Mouse (Mus musculus): ENCODE measurements around the gene Dpp7. TPM values are rescaled to one million over a fixed set of nuclear protein-coding genes. Genes with fewer than 3 reads are reported as not detected.
A peak's percentile ranks its signal among the peaks of the same experiment; 100 is the strongest.

The Dpp7 gene
- polyA plus RNA-seq, 1 experiment from 2014 or later = 15.9 TPM

DNA sequence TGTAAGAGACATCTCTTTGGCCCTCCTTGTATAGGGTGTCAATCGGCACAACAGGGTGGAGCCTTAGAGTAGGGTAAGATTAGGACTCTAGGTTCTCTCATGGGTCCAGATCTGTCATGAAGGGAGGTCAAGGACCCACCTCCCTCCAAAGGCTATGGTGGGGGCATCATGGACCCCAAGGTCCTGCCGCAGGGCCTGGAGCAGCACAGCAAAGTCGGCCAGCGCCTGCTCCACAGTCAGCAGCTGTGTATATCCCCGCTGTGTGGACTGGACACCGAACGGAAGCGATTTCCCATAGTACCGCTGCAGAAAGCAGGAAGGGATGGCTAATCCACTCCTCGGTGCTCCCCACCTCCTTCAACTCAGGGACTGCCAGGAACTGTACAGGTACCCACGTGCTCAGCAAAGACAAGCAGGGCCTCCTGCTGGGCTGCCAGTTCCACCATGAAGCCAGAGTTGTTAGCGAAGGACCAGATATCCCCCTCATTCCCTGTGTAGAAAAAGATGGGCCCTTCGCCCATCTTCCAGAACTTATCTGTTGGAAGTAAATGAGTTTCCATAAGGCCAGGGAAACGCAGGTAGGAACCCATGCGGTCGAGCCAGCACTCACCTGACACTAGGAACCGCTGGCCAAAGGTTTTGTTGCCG, 616 bp downstream of the Dpp7 start:
- Histone ChIP-seq H3K9ac (ENCODE audit: low read length) (peak overlapping the region; percentile 59), H3K27me3 (ENCODE audit: control insufficient read depth, insufficient read depth, low read length) (no peaks in the 10 kb centered on the region), H3K9me3 (ENCODE audit: control insufficient read depth, low read length) (no peaks in the 10 kb centered on the region), H3K4me2 (peak overlapping the region; percentile 73), H3K27ac (ENCODE audit: low read depth, low read length) (no peak overlapping the region), H3K36me3 (ENCODE audit: control insufficient read depth, insufficient read depth, low read length) (peaks cover 6% of the 10 kb centered on the region; the same call in 1 of the 2 replicates), H3K4me1 (ENCODE audit: control insufficient read depth, insufficient read depth, low read length) (peaks cover 10% of the 10 kb centered on the region), H3K4me3 (ENCODE audit: low read depth, low read length) (peak overlapping the region; percentile 47)
- WGBS = 40% methylated on average over 18 of the region's 18 CpGs
- DNase-seq (ENCODE audit: low spot score, missing footprints) (peak; percentile 83), ATAC-seq (ENCODE audit: low FRiP score) (0 out of 2 replicates have a peak, but pooled peaks have one; percentile 11)

DNA sequence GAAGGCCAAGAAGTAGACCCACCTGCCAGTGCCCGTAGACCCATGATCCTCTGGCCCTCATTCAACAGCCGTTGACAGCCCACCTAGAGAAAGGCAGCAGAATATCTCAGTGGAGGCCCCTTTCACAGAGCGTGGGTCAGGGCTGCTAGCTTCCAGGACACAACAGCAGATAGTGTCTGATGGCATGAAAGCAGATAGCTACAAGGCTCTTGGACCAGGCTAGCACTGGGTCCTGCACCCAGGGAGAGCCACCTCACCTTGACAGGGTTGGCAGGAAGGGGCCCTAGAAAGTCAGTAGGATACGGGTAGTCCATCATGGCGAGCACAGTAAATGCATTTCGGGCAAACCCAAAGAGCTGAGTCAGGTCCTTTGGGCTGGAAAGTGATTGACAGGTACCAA, 1.9 kb downstream of the Dpp7 start:
- no peaks in the 10 kb centered on the region for H3K9me3 ChIP-seq (ENCODE audit: control insufficient read depth, low read length)
- peaks cover 16% of the 10 kb centered on the region for H3K36me3 ChIP-seq (ENCODE audit: control insufficient read depth, insufficient read depth, low read length)
- no peaks in the 10 kb centered on the region for H3K27me3 ChIP-seq (ENCODE audit: control insufficient read depth, insufficient read depth, low read length)
- H3K9ac ChIP-seq (ENCODE audit: low read length) = no peak overlapping the region
- peaks cover 10% of the 10 kb centered on the region for H3K4me1 ChIP-seq (ENCODE audit: control insufficient read depth, insufficient read depth, low read length)
- 85% methylated on average over 6 of the region's 6 CpGs for WGBS
- DNase-seq (ENCODE audit: low spot score, missing footprints) (no peak), ATAC-seq (ENCODE audit: low FRiP score) (no peak)
- no peak overlapping the region for H3K27ac ChIP-seq (ENCODE audit: low read depth, low read length)
- no peak overlapping the region for H3K4me2 ChIP-seq
- no peak overlapping the region for H3K4me3 ChIP-seq (ENCODE audit: low read depth, low read length)

DNA sequence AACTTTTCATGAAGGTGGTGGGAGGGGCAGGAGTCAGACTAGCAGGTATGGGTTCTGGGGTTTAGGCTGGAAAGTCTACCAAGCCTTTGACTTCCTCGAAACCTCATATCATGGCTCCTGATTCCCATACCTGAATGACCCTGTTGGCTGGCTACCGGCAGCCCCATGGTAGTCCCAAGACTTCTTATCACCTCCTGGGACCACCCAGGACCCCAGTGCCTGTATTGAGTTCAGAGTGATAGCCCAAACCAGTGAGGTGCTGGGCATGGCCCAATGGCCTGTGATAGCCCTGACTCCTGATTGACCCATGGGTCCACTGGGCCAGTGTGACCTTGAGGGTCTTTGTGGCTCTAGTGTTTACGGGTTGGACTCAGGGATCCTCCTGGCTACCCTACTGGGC, 5.5 kb downstream of the Dpp7 start:
- peaks cover 38% of the 10 kb centered on the region for H3K36me3 ChIP-seq (ENCODE audit: control insufficient read depth, insufficient read depth, low read length)
- H3K9me3 ChIP-seq (ENCODE audit: control insufficient read depth, low read length) = no peaks in the 10 kb centered on the region
- 94% methylated on average over 3 of the region's 3 CpGs for WGBS
- no peak for DNase-seq (ENCODE audit: low spot score, missing footprints)
- no peaks in the 10 kb centered on the region for H3K27me3 ChIP-seq (ENCODE audit: control insufficient read depth, insufficient read depth, low read length)
- H3K9ac ChIP-seq (ENCODE audit: low read length) = no peak overlapping the region
- H3K4me1 ChIP-seq (ENCODE audit: control insufficient read depth, insufficient read depth, low read length) = peaks cover 4% of the 10 kb centered on the region; the same call in 1 of the 2 replicates
- no peak for ATAC-seq (ENCODE audit: low FRiP score)
- H3K4me2 ChIP-seq = no peak overlapping the region
- no peak overlapping the region for H3K4me3 ChIP-seq (ENCODE audit: low read depth, low read length)
- no peak overlapping the region for H3K27ac ChIP-seq (ENCODE audit: low read depth, low read length)

DNA sequence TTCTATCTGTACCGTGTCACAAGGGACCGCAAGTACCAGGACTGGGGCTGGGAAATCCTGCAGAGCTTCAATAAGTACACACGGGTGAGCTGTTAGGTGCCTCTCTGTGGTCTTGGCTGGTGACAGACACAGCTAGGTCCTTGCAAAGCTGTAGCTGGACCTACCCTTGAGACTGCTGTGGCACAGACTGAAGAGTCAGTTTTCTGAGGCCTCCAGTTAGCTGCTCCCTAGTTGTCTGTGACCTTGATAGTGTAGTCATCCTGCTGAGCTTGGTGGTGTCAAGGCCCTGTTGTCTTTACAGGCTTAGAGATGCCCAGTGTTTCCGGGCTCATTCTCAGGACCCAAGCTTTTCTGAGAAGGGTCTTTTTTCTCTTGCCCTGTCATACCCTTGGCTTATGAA, 6.7 kb downstream of the Dpp7 start:
- H3K27ac ChIP-seq (ENCODE audit: low read depth, low read length) = no peak overlapping the region
- peaks cover 44% of the 10 kb centered on the region for H3K36me3 ChIP-seq (ENCODE audit: control insufficient read depth, insufficient read depth, low read length)
- H3K27me3 ChIP-seq (ENCODE audit: control insufficient read depth, insufficient read depth, low read length) = no peaks in the 10 kb centered on the region
- no peak for ATAC-seq (ENCODE audit: low FRiP score)
- no peak overlapping the region for H3K9ac ChIP-seq (ENCODE audit: low read length)
- H3K4me1 ChIP-seq (ENCODE audit: control insufficient read depth, insufficient read depth, low read length) = no peaks in the 10 kb centered on the region
- H3K9me3 ChIP-seq (ENCODE audit: control insufficient read depth, low read length) = no peaks in the 10 kb centered on the region
- DNase-seq (ENCODE audit: low spot score, missing footprints) = no peak
- H3K4me2 ChIP-seq = no peak overlapping the region
- 94% methylated on average over 4 of the region's 4 CpGs for WGBS
- H3K4me3 ChIP-seq (ENCODE audit: low read depth, low read length) = no peak overlapping the region

DNA sequence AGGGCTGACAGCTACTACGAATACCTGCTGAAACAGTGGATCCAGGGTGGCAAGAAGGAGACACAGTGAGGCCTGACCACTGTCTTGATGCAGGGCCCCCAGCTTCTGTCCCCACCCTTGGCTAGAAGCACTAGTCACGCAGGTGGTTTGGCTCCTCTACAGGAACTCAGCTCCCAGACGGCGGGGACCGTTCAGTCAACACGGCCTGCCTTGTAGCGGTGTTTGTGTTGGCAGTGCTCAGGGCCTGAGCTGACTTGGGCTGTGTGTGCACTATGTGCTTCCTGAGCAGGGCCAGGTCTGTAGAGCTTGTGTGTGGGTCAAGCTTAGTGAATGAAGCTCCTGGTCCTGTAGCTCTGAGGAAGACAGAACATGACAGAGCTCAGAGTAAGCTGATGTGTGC, 8.0 kb downstream of the Dpp7 start:
- no peaks in the 10 kb centered on the region for H3K27me3 ChIP-seq (ENCODE audit: control insufficient read depth, insufficient read depth, low read length)
- H3K4me2 ChIP-seq = no peak overlapping the region
- no peaks in the 10 kb centered on the region for H3K9me3 ChIP-seq (ENCODE audit: control insufficient read depth, low read length)
- H3K9ac ChIP-seq (ENCODE audit: low read length) = no peak overlapping the region
- H3K4me1 ChIP-seq (ENCODE audit: control insufficient read depth, insufficient read depth, low read length) = no peaks in the 10 kb centered on the region
- 92% methylated on average over 7 of the region's 7 CpGs for WGBS
- peaks cover 46% of the 10 kb centered on the region for H3K36me3 ChIP-seq (ENCODE audit: control insufficient read depth, insufficient read depth, low read length)
- H3K27ac ChIP-seq (ENCODE audit: low read depth, low read length) = no peak overlapping the region
- ATAC-seq (ENCODE audit: low FRiP score) = no peak
- no peak for DNase-seq (ENCODE audit: low spot score, missing footprints)
- no peak overlapping the region for H3K4me3 ChIP-seq (ENCODE audit: low read depth, low read length)

DNA sequence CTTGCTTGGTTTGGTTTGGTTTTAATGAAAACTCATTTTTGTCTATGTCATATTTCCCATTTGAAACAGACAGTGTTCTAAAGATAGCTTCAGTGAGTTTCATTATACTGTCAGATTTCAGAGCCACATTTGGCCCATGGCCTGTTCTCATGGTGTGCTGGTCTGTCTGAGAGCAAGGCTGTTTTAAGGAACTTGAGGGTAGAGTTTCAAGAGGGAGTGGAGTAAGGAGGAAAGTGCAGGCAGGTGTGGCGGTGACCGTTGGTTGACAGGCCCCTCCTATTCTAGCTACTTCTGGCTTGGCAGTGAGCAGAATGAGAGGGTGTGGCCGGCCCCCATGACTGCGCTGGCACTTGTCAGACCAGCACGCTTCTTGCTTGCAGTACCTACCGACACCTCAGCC, 17.9 kb downstream of the Dpp7 start:
- 96% methylated on average over 6 of the region's 6 CpGs for WGBS
- no peaks in the 10 kb centered on the region for H3K27me3 ChIP-seq (ENCODE audit: control insufficient read depth, insufficient read depth, low read length)
- no peaks in the 10 kb centered on the region for H3K9me3 ChIP-seq (ENCODE audit: control insufficient read depth, low read length)
- no peak overlapping the region for H3K4me2 ChIP-seq
- no peak for ATAC-seq (ENCODE audit: low FRiP score)
- H3K4me1 ChIP-seq (ENCODE audit: control insufficient read depth, insufficient read depth, low read length) = peaks cover 4% of the 10 kb centered on the region
- H3K27ac ChIP-seq (ENCODE audit: low read depth, low read length) = no peak overlapping the region
- DNase-seq (ENCODE audit: low spot score, missing footprints) = no peak
- H3K36me3 ChIP-seq (ENCODE audit: control insufficient read depth, insufficient read depth, low read length) = peaks cover 35% of the 10 kb centered on the region
- no peak overlapping the region for H3K4me3 ChIP-seq (ENCODE audit: low read depth, low read length)
- no peak overlapping the region for H3K9ac ChIP-seq (ENCODE audit: low read length)

DNA sequence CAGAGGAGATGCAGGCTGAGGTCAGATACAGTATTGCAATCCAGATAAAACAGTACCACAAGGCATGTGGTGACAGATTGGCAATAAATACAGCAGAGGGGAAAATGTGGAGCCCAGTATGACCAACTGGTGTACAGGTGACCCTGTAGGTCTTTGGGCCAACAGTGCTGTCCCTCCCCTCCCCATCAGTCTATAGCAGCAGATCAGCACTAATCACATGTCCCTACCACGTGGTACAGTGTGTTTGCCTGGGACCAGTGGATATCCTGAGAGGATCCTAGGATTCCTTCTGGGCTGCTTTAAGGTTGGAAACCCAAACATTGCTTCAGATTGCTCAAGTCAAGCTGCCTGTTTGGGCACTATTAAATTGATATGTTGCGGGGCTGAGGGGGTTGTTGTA, 22.6 kb downstream of the Dpp7 start:
- peak overlapping the region; percentile 90 for H3K4me2 ChIP-seq
- H3K9ac ChIP-seq (ENCODE audit: low read length) = peak overlapping the region; percentile 87
- ATAC-seq (ENCODE audit: low FRiP score) (no peak), DNase-seq (ENCODE audit: low spot score, missing footprints) (no peak)
- peaks cover 7% of the 10 kb centered on the region for H3K4me1 ChIP-seq (ENCODE audit: control insufficient read depth, insufficient read depth, low read length)
- H3K9me3 ChIP-seq (ENCODE audit: control insufficient read depth, low read length) = no peaks in the 10 kb centered on the region
- H3K27me3 ChIP-seq (ENCODE audit: control insufficient read depth, insufficient read depth, low read length) = no peaks in the 10 kb centered on the region
- WGBS = 84% methylated on average over 2 of the region's 2 CpGs
- no peak overlapping the region for H3K27ac ChIP-seq (ENCODE audit: low read depth, low read length)
- peak overlapping the region; percentile 90 for H3K4me3 ChIP-seq (ENCODE audit: low read depth, low read length)
- H3K36me3 ChIP-seq (ENCODE audit: control insufficient read depth, insufficient read depth, low read length) = peaks cover 20% of the 10 kb centered on the region

DNA sequence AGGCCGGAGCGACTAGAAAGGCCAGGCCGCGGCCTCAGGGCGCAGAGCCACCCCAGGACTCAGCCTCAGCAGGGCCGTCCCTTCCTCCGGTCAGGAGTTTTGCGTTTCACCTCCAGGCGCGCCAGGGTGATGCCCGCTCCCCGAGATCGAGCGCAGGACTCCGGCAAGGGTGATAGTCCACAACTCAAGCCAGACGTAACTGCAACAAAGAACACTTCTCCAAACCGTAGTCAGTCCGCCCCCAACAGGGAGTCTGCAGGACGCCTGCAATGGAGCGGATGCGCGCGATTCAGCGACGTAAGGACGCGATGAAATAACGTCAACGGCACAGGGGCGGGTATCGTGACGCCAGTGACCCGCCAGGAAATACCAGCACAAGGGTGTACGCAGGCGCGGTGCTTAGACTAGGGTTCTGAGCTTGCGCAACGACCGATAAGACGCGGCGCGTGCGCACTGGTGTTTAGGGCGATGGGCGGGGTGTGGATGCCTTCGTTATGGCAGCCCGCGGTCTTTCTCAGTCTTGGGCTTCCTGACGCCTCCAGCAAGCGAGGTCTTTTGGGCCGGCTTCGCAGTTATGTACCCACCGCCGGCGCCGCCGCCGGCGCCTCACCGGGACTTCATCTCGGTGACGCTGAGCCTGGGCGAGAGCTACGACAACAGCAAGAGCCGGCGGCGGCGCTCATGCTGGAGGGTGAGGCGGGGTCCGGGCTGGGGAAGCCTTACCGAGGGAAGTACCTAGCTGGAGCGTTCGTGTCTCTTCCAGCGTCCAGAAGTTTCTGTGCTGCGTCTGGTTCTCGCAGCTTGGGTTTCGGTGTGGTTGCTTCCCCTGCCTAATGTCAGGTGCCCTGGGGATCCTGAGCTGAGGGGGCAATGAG, 23.6 kb downstream of the Dpp7 start, which contains the start of gene Man1b1:
Gene Man1b1 (plus strand): TSS at position 53 of the 875 bp plus-strand sequence.
- Histone ChIP-seq H3K27me3 (ENCODE audit: control insufficient read depth, insufficient read depth, low read length) (no peaks in the 10 kb centered on the region), H3K4me3 (ENCODE audit: low read depth, low read length) (peak within 1 kb of the TSS; percentile 90), H3K4me2 (peak within 1 kb of the TSS; percentile 90), H3K27ac (ENCODE audit: low read depth, low read length) (peak within 1 kb of the TSS; percentile 73), H3K9ac (ENCODE audit: low read length) (peak within 1 kb of the TSS; percentile 87), H3K4me1 (ENCODE audit: control insufficient read depth, insufficient read depth, low read length) (peaks cover 7% of the 10 kb centered on the region), H3K9me3 (ENCODE audit: control insufficient read depth, low read length) (no peaks in the 10 kb centered on the region), H3K36me3 (ENCODE audit: control insufficient read depth, insufficient read depth, low read length) (peaks cover 13% of the 10 kb centered on the region)
- peak; percentile 100 for DNase-seq (ENCODE audit: low spot score, missing footprints)
- ATAC-seq (ENCODE audit: low FRiP score) = peak; percentile 99
- WGBS = under 1% methylated on average over 78 of the region's 78 CpGs

DNA sequence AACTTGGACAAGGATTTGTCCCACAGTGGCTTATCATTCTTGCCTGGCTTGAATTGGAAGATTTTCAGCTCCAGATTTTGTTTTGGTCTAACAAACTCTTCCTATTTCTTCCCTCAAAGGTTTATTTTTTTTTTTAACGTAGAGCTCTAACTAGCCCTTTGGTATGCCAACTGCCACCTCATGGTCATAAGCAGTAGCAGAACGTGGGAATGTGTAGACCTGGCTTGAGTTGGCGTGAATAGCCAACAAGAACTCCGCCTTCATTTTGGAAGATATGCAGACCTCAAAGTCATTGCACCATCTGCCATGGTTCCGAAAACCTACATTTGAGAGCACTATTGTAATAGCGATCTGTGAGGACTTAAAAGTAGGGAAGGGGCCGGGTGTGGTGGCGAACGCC, 24.7 kb downstream of the Dpp7 start:
- DNase-seq (ENCODE audit: low spot score, missing footprints) = no peak
- WGBS = 63% methylated on average over 9 of the region's 9 CpGs
- Histone ChIP-seq H3K27ac (ENCODE audit: low read depth, low read length) (no peak overlapping the region), H3K36me3 (ENCODE audit: control insufficient read depth, insufficient read depth, low read length) (peaks cover 8% of the 10 kb centered on the region), H3K9ac (ENCODE audit: low read length) (peak overlapping the region; percentile 87), H3K4me2 (peak overlapping the region; percentile 50), H3K4me3 (ENCODE audit: low read depth, low read length) (peak overlapping the region; percentile 90), H3K4me1 (ENCODE audit: control insufficient read depth, insufficient read depth, low read length) (peaks cover 7% of the 10 kb centered on the region), H3K27me3 (ENCODE audit: control insufficient read depth, insufficient read depth, low read length) (no peaks in the 10 kb centered on the region), H3K9me3 (ENCODE audit: control insufficient read depth, low read length) (no peaks in the 10 kb centered on the region)
- no peak for ATAC-seq (ENCODE audit: low FRiP score)

All from midbrain, embryonic 11.5 days (tissue).